Mouse (Mus musculus) ES-E14 (cell line): ENCODE measurements around the gene Minar1. TPM values are rescaled to one million over a fixed set of nuclear protein-coding genes. Genes with fewer than 3 reads are reported as not detected.

Experiments
- DNase-seq: peaks from one replicate; pipeline ENCODE4 v3.0.0-alpha.2; 2013; ENCODE audit warnings: low read depth, low spot score
- H3K27ac ChIP-seq: 2 replicates; pipeline ENCODE4 v1.5.1; 2012; ENCODE audit warnings: low read depth, mild to moderate bottlenecking, low read length, moderate library complexity, mixed read lengths; ENCODE audit not compliant: poor library complexity, insufficient read depth, severe bottlenecking
- H3K36me3 ChIP-seq: 2 replicates; pipeline ENCODE4 v1.6.1; 2012; ENCODE audit warnings: mild to moderate bottlenecking, low read length, moderate library complexity, mixed read lengths; ENCODE audit not compliant: control insufficient read depth, poor library complexity, insufficient read depth, severe bottlenecking
- H3K4me1 ChIP-seq, 2 experiments: fragments of 150-350 bp in 1 of 2; sonication (generic) in 1 of 2; 2 replicates each; pipeline ENCODE4 v1.6.1; 2012; ENCODE audit warnings: low read length in 2 of 2, mild to moderate bottlenecking in 1 of 2, mixed read lengths in 1 of 2; ENCODE audit not compliant: control insufficient read depth in 2 of 2, insufficient read depth in 2 of 2, poor library complexity in 1 of 2
- H3K4me3 ChIP-seq, 2 experiments: fragments of 150-350 bp in 1 of 2; sonication (generic) in 1 of 2; 2 replicates each; pipeline ENCODE4 v1.5.1; 2012; ENCODE audit warnings: low read length in 2 of 2, low read depth in 1 of 2, mild to moderate bottlenecking in 1 of 2, mixed read lengths in 1 of 2; ENCODE audit not compliant: insufficient read depth in 1 of 2, poor library complexity in 1 of 2, severe bottlenecking in 1 of 2
- H3K9ac ChIP-seq: 2 replicates; pipeline ENCODE4 v1.6.1; 2012; ENCODE audit warnings: low read depth, mild to moderate bottlenecking, low read length, mixed read lengths; ENCODE audit not compliant: poor library complexity, insufficient read depth, severe bottlenecking
- H3K9me3 ChIP-seq: fragments of 150-350 bp; sonication (generic); 2 replicates; pipeline ENCODE4 v1.6.1; 2012; ENCODE audit warnings: low read depth, mild to moderate bottlenecking, low read length; ENCODE audit not compliant: control insufficient read depth, insufficient read depth
- CHD2 ChIP-seq: IDR thresholded peaks from 2 replicates; pipeline ENCODE4 v1.6.1; 2014; ENCODE audit warnings: mild to moderate bottlenecking, low read depth, low read length, inconsistent platforms
- HCFC1 ChIP-seq: IDR thresholded peaks from 2 replicates; pipeline ENCODE4 v1.6.1; 2012; ENCODE audit warnings: low read length, inconsistent platforms, borderline replicate concordance; ENCODE audit not compliant: insufficient read depth
- MAFK ChIP-seq: IDR thresholded peaks from 2 replicates; pipeline ENCODE4 v1.6.1; 2014; ENCODE audit warnings: mild to moderate bottlenecking, low read depth, low read length, inconsistent platforms; ENCODE audit not compliant: insufficient read depth
- ZC3H11A ChIP-seq: IDR thresholded peaks from 2 replicates; pipeline ENCODE4 v1.6.1; 2012; ENCODE audit warnings: low read depth, mild to moderate bottlenecking, inconsistent platforms, low read length, borderline replicate concordance
- ZNF384 ChIP-seq: IDR thresholded peaks from 2 replicates; pipeline ENCODE4 v1.6.1; 2012; ENCODE audit warnings: low read depth, low read length, inconsistent platforms
- in situ Hi-C, 2 experiments: fragments of 600-800 bp; cut with MboI; formaldehyde crosslinking; loops; one replicate each; pipeline ENCODE4 v1.15.1; 2025; ENCODE audit warnings: low sequenced_read_pairs in 2 of 2, inconsistent platforms in 1 of 2; ENCODE audit not compliant: unreplicated experiment in 2 of 2
- total RNA-seq: library from RNA; depleted of rRNA; stranded (reverse); fragments of 300-350 nt; gene quantifications from 2 replicates; pipeline ENCODE4 v1.2.3, GENCODE M21; 2012

The Minar1 gene
- total RNA-seq, 1 experiment: 0.09 TPM

DNA sequence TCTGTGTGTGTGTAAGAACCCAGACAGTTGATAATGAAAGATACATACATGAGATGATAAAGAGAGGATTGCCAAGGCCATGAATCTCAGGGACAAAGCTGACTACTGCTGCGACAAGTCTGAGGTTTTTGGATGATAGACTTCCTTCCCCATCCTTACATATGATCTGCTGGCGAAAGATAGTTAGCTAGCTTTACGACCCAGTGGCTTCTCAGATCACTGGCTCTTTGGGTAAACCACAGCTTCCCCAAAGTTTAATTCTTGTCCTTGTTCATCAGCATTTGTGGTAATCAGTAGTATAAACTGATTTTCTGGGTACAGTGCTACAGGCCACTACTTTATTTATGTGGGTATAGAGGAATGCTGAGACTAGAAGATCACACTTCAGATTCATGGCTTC is 14.5 kb upstream of the Minar1 start:
- Histone ChIP-seq H3K9me3 (no peaks in the 10 kb centered on the region), H3K4me1 (no peaks in the 10 kb centered on the region), H3K4me3 (no peak overlapping the region), H3K27ac (no peak overlapping the region), H3K36me3 (no peaks in the 10 kb centered on the region), H3K9ac (no peak overlapping the region)
- in situ Hi-C loops: no loop called here
- no peak for DNase-seq
- TF ChIP-seq CHD2: no peak
- TF ChIP-seq ZNF384: no peak
- TF ChIP-seq ZC3H11A: no peak
- TF ChIP-seq HCFC1: no peak
- no peak for TF ChIP-seq MAFK

DNA sequence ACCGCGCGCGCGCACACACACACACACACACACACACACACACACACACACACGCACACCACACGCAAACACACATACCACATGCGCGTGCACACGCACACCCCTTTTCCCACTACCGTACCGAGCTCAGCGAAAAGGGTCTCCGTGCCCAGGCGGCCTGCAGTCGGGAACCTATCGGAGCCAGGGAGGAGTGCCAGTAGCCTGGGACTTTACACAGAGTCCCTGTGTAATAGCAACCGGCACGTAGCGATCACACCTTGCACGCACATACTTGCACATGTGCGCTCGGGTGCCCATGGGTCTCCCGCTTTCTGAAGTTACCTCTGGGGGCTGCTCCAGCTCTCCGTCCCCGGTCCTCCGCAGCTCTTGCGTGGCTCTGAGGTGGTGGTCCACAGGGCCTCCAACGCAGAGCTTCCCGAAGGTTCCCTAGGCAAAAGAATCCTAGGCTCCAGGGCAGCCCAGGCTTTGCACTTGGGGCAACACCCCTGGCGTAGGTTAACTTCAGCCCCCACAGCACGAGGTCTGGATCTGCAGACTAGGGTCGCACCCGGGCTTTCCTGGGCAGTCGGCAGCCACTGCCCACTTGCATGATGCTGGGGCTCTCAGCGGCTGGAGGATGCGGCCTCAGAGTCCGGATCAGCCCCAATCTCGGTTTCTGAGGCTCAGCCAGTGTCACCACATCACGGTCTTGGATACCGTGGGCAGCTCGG is 474 bp downstream of the Minar1 start:
- Histone ChIP-seq H3K9ac (no peak overlapping the region), H3K9me3 (no peaks in the 10 kb centered on the region), H3K27ac (no peak overlapping the region), H3K4me3 (peak overlapping the region; percentile 31 to 49), H3K4me1 (peaks cover 0 to 6% of the 10 kb centered on the region in 2 experiments; a peak in 1 of 4 replicates), H3K36me3 (no peaks in the 10 kb centered on the region)
- DNase-seq: peak; percentile 7
- TF ChIP-seq CHD2: no peak
- TF ChIP-seq ZNF384: no peak
- TF ChIP-seq HCFC1: no peak
- TF ChIP-seq ZC3H11A: no peak
- no peak for TF ChIP-seq MAFK
- in situ Hi-C loops: no loop called here

DNA sequence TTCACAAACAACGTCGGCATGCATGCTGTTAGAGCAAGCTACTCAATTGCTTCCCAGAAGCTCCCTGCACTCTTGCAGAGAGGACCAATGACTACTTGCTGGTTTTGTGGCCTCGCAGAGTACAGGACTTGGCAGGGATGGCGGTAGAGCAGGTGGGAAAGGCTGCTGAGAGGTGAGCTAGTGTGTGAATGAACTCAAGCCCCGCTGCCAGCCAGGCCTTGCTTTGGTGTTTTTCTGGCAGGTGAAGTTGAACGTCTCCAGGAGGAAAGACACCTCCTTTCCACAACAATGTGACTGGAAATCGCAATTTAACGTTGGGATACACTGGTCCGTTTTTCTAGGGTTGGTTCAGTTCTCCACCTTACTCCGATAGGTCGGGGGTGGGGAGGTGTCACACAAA is 1.2 kb downstream of the Minar1 start:
- no peak overlapping the region; a peak in 1 of 4 replicates for H3K4me3 ChIP-seq
- no peaks in the 10 kb centered on the region for H3K36me3 ChIP-seq
- no peak overlapping the region for H3K9ac ChIP-seq
- H3K4me1 ChIP-seq: peaks cover 0 to 6% of the 10 kb centered on the region in 2 experiments; a peak in 1 of 4 replicates
- H3K9me3 ChIP-seq: no peaks in the 10 kb centered on the region
- in situ Hi-C loops: no loop called here
- no peak overlapping the region for H3K27ac ChIP-seq
- TF ChIP-seq CHD2: no peak
- no peak for TF ChIP-seq ZNF384
- no peak for TF ChIP-seq MAFK
- TF ChIP-seq HCFC1: no peak
- TF ChIP-seq ZC3H11A: no peak
- DNase-seq: no peak

DNA sequence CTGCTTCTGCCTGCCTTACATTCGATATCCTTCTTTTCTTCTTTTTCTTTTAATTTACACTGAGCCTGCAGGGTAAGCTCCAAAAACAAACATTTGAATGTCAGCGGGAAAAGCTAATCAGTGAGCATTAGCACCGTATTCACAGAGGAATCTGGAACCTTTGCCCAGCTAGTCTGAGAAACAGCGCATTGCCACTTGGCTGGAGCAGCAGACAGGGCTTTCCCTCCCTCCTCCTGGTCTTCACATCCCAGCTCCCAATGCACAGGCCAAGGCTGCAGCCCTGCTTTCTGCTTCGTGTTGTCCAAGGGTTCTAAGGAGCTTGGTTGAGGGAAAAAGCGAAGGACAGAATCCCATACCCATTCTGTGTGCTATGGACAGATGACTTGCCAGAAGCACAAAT is 2.6 kb downstream of the Minar1 start:
- in situ Hi-C loops: no loop called here

More for the DNA sequence above, 2.6 kb downstream of the Minar1 start:
- Histone ChIP-seq H3K9ac (no peak overlapping the region), H3K27ac (no peak overlapping the region), H3K4me1 (peaks cover 0 to 6% of the 10 kb centered on the region in 2 experiments; a peak in 1 of 4 replicates), H3K36me3 (no peaks in the 10 kb centered on the region), H3K4me3 (no peak overlapping the region), H3K9me3 (no peaks in the 10 kb centered on the region)
- DNase-seq: no peak
- TF ChIP-seq HCFC1 (no peak), CHD2 (no peak), ZNF384 (no peak), MAFK (no peak), ZC3H11A (no peak)
